Mouse (Mus musculus): ENCODE measurements around the gene Nasp.

Nasp gene

DNA sequence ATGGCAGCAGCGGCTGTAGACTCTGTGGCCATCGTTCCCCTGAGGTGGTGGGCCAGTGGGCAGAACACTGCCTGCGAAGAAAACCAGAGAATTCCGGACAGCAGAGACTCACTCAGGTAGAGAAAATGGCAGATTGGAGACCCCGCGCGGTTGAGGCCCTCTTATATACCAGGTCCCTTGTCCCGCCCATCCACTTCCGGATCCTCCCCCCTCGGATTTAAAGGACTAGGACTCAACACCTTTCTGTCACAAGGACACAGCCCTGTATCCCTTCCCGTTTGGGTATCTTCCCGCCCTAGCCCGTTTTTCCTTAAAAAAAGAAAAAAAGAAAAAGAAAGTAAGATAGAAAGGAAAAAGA is 403 bp downstream of the Nasp start:
- DNase-seq = peak; percentile 81 to 93

DNA sequence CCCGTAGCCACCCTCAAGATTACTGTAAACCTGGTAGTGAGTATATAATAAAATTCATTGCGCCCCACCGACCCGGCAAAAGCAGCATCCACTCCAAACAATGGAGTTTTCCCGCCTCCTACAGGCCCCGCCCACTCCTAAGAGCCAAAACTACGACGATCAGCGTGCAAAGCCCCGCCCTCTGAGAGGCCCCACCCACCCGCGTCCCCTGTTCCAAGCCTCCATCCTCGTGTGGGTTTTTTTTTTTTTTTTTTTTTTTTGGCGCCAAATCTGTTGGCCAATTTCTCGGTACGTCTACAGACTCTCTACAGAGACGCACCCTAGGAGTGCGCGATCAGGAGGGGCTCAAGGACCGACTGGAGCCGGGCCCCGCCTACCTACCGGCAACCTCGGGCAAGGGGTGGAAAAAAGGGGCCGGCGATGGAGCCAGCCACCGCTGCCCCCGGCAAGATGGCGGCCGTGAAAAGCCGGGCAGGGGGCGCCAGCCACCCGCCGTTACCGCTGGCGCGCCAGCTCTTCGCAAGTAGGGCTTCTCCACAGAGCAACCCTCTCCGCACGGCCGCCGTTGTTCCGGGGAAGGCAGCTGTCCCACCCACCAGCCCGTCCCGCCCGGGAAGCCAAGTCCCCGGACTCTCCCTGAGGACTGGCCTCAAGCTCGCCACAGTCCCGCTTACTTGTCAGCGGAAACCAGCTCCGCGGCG is 933 bp downstream of the Nasp start:
- DNase-seq = peak; percentile 61 to 76

DNA sequence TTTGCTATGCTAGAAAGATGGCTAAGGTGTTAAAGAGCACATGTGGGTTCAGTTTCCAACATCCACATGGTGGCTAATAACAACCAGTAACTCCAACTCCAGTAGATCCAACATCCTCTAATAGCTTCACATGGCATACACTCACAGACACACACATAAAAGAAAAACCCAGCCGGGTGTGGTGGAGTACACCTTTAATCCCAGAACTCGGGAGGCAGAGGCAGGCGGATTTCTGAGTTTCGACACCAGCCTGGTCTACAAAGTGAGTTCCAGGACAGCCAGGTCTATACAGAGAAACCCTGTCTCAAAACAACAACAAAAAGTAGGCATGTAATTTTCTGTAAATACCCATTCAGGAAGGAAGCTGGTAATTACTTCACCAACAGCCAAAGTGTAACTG is 2.9 kb downstream of the Nasp start:
- no peak for DNase-seq

DNA sequence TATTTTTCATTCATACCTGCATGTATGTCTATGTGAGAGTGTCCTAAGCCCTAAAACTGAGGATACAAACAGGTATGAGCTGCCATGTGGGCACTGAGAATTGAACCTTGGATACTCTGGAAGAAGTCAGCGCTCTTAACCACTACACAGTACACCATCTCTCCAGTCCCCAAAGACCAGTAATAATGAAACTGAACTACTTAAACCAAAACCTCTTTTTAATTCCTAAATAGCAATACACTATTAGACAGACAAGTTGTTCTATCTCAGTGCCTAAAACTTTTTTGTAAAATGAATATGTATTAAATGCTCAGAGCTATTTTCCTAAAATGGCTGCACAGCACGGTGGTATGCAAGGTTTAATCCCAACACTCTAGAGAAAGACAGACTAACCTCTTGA is 12.5 kb downstream of the Nasp start:
- DNase-seq = no peak

DNA sequence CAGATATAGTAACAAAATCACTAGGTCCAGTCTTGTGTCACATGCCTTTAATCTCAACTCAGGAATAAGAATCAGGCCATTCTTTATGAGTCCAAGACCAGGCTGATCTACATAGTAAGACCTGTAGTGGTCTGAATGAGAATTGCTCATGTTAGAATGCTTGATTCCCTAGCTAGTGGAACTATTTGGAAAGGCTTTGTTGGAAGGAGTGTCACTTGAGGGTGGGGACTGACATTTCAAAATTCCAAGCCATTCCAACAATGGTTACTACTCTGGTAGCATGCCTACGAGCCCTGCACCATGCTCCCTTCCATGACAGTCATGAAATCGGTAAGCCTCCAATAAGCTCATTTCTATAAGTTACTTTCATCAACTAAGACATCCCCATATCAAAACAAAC is 15.1 kb downstream of the Nasp start:
- DNase-seq = no peak

DNA sequence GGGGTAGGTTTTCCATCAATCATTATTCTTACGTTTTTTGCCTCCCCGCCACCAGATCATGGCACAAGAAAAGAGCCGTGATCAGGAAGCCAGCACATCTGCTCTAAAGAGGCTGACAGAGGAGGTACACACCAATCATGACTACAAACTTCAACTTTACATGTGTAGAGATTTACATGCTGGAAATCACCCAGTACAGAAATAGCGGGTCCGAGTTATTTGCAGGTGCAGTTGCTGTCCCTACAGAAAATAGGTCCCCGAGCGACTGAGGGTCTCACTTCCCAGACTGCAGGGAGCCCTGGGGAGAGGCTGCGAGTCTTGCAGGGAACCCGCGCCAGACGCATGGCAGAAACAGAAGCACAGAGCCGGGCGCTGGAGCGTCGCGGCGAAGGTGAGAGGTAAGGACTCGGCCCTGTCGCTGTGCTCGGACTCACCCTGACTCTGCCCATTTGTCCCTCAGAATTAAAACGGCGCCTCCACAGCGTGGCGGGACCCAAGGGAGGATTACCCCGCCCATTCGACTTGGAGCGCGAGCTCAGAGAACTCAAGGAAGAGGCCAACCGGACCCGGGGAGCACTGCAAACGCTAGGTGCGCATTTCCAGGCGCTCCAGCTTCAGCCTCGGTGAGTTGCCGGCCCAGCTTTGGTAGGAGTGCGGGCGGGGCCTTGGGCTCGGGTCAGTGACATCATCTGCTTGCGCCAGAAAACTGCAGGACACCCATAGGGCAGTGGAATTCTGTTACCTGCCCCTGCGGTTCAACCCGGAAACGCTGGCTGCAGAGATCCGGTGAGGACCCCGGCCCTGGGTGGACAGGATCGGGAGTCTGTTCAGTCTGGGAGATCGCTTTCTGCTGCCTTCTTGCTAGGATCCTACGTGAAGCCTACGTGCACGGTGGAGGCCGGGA is 30.5 kb downstream of the Nasp start:
- peak; percentile 75 to 80 for DNase-seq

DNA sequence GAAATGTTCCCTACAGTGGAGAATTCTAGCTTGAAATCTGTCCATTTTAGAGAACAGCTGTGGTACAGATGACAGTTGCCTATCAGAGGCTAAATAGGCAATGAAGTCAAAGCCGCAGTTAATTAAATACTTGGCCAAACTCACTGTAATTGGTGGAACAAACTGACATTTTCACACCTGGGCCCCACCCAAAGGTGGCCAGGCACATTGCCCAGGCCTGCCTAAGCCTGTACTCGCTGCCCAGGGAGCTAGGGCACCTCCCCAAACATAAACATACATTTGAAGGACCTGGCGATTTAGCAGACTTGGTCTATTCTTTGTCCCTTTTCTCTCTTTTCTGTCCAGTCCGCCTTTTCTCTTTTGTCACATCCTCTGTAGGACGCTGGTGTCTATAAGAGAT is 31.4 kb downstream of the Nasp start, which contains the start of gene Ccdc17:
Gene Ccdc17, plus strand, starts transcription at position 276 of the 400 bp plus-strand sequence.
- DNase-seq = no peak

DNA sequence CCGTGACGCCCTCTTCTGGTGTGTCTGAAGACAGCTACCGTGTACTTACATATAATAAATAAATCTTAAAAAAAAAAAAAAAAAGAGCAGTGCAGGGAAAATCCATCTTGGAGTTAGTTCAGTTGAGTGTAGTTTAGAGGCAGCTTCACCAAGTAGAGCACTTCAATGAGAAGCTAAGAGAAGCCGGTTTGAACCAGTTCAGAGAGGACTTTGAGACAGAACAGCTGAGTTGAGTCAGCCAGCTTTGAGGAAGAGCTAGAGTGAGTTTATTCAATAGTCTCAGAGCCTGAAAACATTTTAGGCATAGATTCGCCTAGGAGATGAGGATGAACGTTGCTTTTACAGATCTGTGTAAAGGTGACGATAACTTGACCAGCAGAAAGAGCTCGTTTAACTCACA is 31.9 kb downstream of the Nasp start:
- DNase-seq = no peak

DNA sequence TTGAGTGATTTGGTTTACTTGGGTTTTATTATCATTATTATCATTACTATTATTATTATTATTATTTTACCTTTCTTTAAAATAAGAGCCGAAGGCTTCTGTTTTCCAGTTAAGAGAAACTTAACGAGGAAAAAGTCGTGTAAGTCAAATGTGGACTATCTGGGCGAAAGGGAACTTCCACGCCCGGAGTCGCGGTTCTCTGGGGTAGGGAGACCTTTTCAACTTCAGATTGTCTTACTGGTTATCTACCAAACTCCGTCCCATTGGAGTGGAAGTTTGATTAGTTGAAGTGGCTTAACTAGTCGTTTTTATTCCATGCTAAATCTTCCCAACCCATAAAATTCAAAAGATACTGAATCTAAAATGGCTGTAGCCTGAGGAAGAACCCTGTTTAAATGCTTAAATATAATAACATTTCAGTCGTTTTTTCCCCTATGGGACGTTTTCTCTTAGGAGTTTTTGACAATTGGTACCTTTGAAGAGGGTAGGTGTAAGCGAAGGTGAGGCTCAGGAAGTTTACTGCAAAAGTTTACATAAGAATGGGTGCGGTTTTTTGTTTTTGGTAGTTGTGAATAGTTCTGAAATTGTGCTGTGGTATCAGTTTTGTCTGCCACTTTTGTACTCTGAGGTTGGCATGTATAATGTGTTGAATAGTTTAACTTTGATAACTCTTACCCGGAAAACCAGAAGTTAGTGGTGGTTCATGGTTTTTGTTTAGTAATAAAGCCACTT is 69.4 kb downstream of the Nasp start:
- peak in 1 of 2 experiments; percentile 14 for DNase-seq

DNA sequence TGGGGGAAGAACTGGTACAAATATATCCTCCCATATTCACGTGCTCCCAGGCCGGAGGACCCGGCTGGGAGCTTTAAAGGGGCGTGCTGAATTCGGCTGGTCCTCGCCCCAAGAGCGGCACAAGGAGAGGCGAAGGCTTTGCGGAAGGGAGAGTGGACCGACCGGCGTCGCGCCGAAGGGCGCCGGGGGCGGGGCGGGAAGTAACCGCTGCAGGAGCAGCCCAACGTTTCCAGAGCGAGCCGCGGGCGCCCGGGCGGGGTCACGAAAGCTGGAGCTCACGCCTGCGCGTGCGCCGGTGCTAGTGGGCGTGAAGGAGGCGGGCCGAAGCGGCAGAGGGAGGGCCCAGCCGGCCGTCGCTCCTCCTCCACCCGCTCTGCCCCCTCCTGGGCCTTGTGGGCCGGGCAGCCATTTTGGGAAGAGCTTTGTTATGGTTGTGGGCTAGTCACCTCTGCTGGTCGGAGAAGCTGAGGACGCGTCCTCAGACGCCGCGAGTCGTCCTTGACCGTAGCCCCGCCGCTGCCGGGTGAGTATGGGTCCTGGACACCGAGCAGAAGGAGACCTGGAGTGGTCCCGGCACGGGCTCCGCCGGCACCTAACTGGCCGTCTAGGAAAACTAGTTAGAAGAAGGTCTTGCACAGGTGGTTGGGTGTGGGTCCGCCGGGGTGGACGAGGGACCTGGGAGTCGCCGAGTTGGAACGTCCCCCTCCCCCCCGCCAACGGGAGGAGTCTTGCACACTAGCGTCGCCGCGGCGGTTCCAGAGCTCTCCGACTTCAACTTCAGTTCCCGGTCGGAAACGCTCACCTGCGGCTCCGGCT is 70.2 kb downstream of the Nasp start, which contains the start of gene Gpbp1l1:
Gene Gpbp1l1, plus strand, starts transcription at position 353 of the 816 bp plus-strand sequence.
- DNase-seq = peak; percentile 98

DNA sequence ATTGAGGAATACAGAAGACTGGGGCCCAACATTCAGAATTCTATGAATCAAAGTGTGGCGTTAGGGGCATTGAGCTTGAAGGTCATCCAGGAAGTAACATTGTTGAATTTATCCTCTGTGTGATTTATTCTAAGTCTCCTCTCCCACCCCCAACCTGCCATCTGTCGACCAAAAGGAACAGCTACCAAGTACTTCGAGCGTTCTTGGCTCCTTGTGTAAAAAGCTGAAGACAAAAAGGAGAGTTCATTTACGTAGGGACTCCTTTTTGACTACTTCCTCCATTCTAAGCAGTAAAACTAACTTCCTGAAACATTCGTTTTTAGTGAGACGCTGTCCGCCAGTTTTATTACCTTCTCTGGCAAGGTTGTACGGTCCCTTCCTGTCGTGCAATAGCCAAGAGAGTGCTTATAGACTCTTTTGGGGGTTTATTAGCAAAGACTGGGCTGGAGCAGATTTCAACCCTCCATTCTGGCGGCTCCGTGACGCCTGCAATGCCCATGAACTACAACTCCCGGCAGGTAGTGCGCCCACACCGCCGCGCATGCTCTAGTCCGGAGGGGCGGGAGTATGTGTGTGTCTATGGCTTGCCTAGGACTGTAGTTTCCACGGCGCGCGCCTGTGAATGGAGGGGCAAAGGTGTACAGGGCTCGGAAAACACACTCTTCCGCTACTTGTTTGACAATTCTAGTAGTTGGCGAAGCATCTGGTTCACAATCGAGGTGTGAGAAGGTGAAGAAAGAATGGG is 71.0 kb downstream of the Nasp start:
- DNase-seq = peak; percentile 88 to 91

DNA sequence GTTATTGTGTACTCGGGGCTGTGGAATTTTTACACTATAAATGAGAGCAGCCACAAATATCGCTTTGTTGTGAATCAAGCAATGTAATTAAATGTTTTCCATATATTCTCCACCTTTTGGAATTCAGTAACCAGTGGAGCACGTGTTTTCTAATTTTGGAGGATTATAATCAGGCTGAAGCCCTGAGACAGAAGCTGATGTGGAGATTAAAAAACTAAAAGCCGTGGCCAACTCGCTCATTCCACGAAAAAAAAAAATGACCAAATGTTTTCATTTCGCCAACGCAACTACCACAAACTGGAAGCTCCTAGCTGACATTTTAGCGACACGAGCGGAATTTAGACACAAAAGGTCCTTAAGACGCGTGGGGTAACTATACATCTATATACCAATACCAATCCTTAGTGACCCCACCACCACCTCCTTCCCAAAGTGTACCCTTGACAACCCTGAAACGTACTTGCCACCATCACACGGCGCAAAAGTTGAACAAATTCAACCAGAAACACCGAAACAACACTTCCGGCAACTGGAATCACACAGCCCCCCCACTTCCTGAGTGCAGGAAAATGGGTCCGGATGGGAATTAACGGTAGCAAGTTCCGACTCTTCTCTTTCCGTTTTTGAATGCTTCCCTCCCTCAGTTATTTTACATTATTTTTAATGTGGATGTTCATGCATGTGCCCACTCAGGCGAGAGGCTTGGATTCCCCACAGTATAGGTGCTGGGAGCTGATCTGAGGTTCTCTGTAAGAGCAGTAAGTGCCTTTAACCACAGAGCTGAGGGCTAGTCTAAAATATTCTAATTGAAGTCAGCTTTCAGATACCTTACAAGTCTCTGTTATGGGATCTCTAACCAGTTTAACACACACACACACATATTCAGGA is 72.1 kb downstream of the Nasp start, which contains the start of gene Tmem69:
Gene Tmem69, minus strand, starts transcription at position 524 of the 888 bp plus-strand sequence.
- DNase-seq = peak; percentile 30 to 66

DNA sequence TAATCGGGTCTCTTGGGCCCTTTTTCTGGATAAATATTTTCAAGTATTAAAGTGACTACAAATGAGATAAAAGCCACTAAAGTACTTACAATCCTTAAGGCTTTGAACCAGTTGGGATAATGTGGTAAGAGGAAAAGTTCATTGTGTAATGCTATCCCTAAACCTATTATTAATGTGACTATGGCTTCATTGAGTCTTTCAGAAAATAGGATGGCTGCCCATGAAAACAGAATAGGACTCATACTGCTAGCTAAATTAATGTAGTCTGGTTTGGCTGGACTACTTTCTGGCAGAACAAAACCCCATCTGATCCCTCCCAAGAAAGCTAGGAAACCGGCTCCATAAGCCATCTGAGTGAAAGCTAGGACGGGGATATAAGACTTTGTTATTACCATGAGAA is 74.7 kb downstream of the Nasp start:
- DNase-seq = no peak

All from spleen, adult 18-20 months (tissue).